Mouse (Mus musculus): ENCODE results near the gene Uba1y. TPM values are rescaled to one million over a fixed set of nuclear protein-coding genes. Genes with fewer than 3 reads are reported as not detected.
"Not testable (repeated sequence)": the region's sequence is repeated elsewhere in the genome, so short reads cannot be mapped to it uniquely, and the experiment has no call there.

Uba1y gene
- not detected in 2 replicates for polyA plus RNA-seq (2016; fragmentation: Nextera tagmentation; extraction: Ambion mirVana)

- Histone ChIP-seq H3K36me3 (replicated peaks) (no peaks in the 10 kb centered on the region), H3K4me1 (no peaks in the 10 kb centered on the region), H3K27me3 (ENCODE audit: poor library complexity, severe bottlenecking) (no peaks in the 10 kb centered on the region), H3K9me3 (no peaks in the 10 kb centered on the region), H3K4me3 (no peak within 1 kb of the TSS), H3K27ac (no peak within 1 kb of the TSS)
- DNase-seq (ENCODE audit: extremely low spot score, low spot score): no peak
- 93% methylated on average over 13 of the region's 15 CpGs for WGBS
These were observed at the start of gene Uba1y for GRCm38 (mm10) chrY:818396-818795. Gene Uba1y, plus strand, starts transcription at chrY:818649.

- not testable (repeated sequence) for H3K27ac ChIP-seq; H3K36me3 ChIP-seq (replicated peaks); H3K27me3 ChIP-seq (ENCODE audit: poor library complexity, severe bottlenecking); H3K9me3 ChIP-seq; DNase-seq (ENCODE audit: extremely low spot score, low spot score); H3K4me3 ChIP-seq; H3K4me1 ChIP-seq
- WGBS: no CpG with 5 or more reads among the region's 11 CpGs
These were observed 21.1 kb upstream of the Uba1y start, which contains the start of gene Zfy1 for GRCm38 (mm10) chrY:797309-797708. Gene Zfy1, minus strand, starts transcription at chrY:797409.

GRCm38 (mm10) chrY:808991-809661 lies 9.3 kb upstream of the Uba1y start:
- WGBS: 0% methylated on average over 15 of the region's 15 CpGs
- H3K36me3 ChIP-seq (replicated peaks): no peaks in the 10 kb centered on the region
- H3K4me1 ChIP-seq: 0 out of 2 replicates have a peak, but pooled peaks cover 3% of the 10 kb centered on the region
- peak overlapping the region; percentile 36 for H3K4me3 ChIP-seq
- H3K27ac ChIP-seq: peak overlapping the region; percentile 79
- H3K9me3 ChIP-seq: no peaks in the 10 kb centered on the region
- H3K27me3 ChIP-seq (ENCODE audit: poor library complexity, severe bottlenecking): no peaks in the 10 kb centered on the region
- DNase-seq (ENCODE audit: extremely low spot score, low spot score): peak; percentile 56

GRCm38 (mm10) chrY:872404-872803 lies 54.0 kb downstream of the Uba1y start:
- Histone ChIP-seq H3K36me3 (replicated peaks) (no peaks in the 10 kb centered on the region), H3K27ac (peak overlapping the region; percentile 44; the same call in 1 of the 2 replicates), H3K4me3 (no peak overlapping the region), H3K27me3 (ENCODE audit: poor library complexity, severe bottlenecking) (no peaks in the 10 kb centered on the region), H3K4me1 (no peaks in the 10 kb centered on the region), H3K9me3 (no peaks in the 10 kb centered on the region)
- no peak for DNase-seq (ENCODE audit: extremely low spot score, low spot score)

GRCm38 (mm10) chrY:872855-873549 lies 54.6 kb downstream of the Uba1y start:
- no peaks in the 10 kb centered on the region for H3K27me3 ChIP-seq (ENCODE audit: poor library complexity, severe bottlenecking)
- H3K4me3 ChIP-seq: peak overlapping the region; percentile 14; the same call in 1 of the 2 replicates
- DNase-seq (ENCODE audit: extremely low spot score, low spot score): peak; percentile 14
- peak overlapping the region; percentile 44; the same call in 1 of the 2 replicates for H3K27ac ChIP-seq
- WGBS: 16% methylated on average over 10 of the region's 18 CpGs
- H3K4me1 ChIP-seq: no peaks in the 10 kb centered on the region
- no peaks in the 10 kb centered on the region for H3K36me3 ChIP-seq (replicated peaks)
- no peaks in the 10 kb centered on the region for H3K9me3 ChIP-seq

Other genes starting within 250 kb of the Uba1y start
- not detected in 2 replicates for gene Zfy1, start 21.2 kb upstream of the Uba1y start, polyA plus RNA-seq (2016; fragmentation: Nextera tagmentation; extraction: Ambion mirVana)
- gene Kdm5d, start 79.1 kb downstream of the Uba1y start, polyA plus RNA-seq (2016; fragmentation: Nextera tagmentation; extraction: Ambion mirVana): 17.5 and 18.3 TPM in 2 replicates
- gene Eif2s3y, start 191.9 kb downstream of the Uba1y start, polyA plus RNA-seq (2016; fragmentation: Nextera tagmentation; extraction: Ambion mirVana): 32.4 and 43.8 TPM in 2 replicates